Mouse (Mus musculus): Measurements from ENCODE around the gene Tsc22d2. TPM values are rescaled to one million over a fixed set of nuclear protein-coding genes. Genes with fewer than 3 reads are reported as not detected.

Tsc22d2 gene
- polyA plus RNA-seq, 1 experiment: 21.4 TPM

DNA sequence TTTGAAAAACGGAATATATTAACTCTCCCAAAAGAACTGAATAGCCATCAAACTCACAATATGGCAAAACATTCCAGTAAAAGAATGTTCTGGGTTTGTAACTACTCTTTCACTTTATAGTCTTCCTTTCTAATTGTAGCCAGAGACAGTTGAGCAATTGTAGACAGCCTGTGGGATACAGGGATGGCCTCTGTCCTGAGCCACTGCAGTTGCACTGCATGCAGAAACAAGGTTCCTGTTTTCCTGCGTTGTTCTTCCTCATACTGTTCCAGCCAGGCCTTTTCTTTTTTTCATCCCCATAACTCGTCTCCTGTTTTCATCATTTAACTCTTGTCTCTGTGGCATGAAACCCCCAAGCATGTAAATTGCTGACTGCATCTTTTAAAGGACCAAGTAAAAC lies 37.8 kb upstream of the Tsc22d2 start:
- H3K4me1 ChIP-seq (replicated peaks; ENCODE audit: control insufficient read depth, insufficient read depth, low read length): no peaks in the 10 kb centered on the region
- no peak for DNase-seq
- H3K27ac ChIP-seq (ENCODE audit: control insufficient read depth, insufficient read depth, low read length): no peak overlapping the region
- no peak overlapping the region for H3K4me3 ChIP-seq (ENCODE audit: control insufficient read depth, insufficient read depth, low read length)
- 57% methylated on average over 3 of the region's 3 CpGs for WGBS
- no peaks in the 10 kb centered on the region for H3K36me3 ChIP-seq (ENCODE audit: control insufficient read depth, insufficient read depth, low read length)
- TF ChIP-seq POLR2A (IDR thresholded peaks at IDR 0.05; ENCODE audit: control insufficient read depth, extremely low read depth, insufficient read depth, low read length, poor library complexity) (no peak), CTCF (IDR thresholded peaks at IDR 0.05; ENCODE audit: borderline replicate concordance, control insufficient read depth, extremely low read depth, insufficient read depth, low read length, poor library complexity) (no peak)
- H3K27me3 ChIP-seq (ENCODE audit: control insufficient read depth, insufficient read depth, low read length): no peaks in the 10 kb centered on the region

DNA sequence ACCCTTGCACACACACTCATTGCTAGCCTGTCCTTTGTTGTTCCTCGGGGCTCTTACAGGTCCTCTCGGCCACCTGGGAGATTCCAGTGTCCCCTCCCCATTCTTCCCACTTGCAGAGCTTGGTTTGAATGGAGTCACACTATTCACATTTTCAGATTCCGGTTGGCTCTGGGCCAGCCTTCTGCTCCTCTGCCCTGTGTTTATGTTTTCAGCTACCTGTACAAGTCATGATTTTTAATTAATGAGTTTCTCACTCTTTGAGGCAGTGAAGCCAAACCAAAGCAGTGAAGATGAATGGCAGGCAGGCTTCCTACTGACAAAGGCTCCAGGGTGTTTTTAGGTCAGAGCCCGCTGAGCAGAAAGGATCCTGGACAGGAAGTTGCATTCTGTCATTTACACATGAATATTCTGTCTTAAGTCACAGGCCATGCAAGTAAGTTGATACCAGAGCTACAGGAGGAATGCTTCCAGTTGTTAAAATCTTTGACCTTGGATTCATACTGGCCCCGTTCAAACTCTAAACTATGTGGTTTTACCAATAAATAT lies 36.9 kb upstream of the Tsc22d2 start:
- DNase-seq: no peak
- TF ChIP-seq CTCF (IDR thresholded peaks at IDR 0.05; ENCODE audit: borderline replicate concordance, control insufficient read depth, extremely low read depth, insufficient read depth, low read length, poor library complexity) (no peak), POLR2A (IDR thresholded peaks at IDR 0.05; ENCODE audit: control insufficient read depth, extremely low read depth, insufficient read depth, low read length, poor library complexity) (no peak)
- 82% methylated on average over 5 of the region's 5 CpGs for WGBS
- H3K4me3 ChIP-seq (ENCODE audit: control insufficient read depth, insufficient read depth, low read length): no peak overlapping the region
- H3K4me1 ChIP-seq (replicated peaks; ENCODE audit: control insufficient read depth, insufficient read depth, low read length): no peaks in the 10 kb centered on the region
- H3K27ac ChIP-seq (ENCODE audit: control insufficient read depth, insufficient read depth, low read length): no peak overlapping the region
- H3K27me3 ChIP-seq (ENCODE audit: control insufficient read depth, insufficient read depth, low read length): no peaks in the 10 kb centered on the region
- no peaks in the 10 kb centered on the region for H3K36me3 ChIP-seq (ENCODE audit: control insufficient read depth, insufficient read depth, low read length)

DNA sequence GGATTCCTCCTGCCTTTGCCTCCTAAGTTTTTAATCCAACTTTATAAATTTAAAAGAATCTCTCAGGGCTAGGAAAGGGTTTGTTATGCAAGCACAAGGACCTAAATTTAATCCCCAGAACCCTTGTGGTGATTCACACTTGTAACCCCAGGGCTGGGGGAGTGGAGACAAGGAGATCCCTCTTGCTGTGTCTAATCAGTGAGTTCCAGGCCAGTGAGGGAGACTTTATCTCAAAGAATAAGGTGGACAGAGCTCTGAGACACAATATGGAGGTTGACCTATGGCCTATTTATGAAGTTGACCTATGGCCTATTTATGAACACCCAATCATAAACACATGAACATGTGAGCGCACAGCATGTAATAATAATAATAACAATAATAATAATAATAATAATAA lies 31.8 kb upstream of the Tsc22d2 start:
- Histone ChIP-seq H3K36me3 (ENCODE audit: control insufficient read depth, insufficient read depth, low read length) (no peaks in the 10 kb centered on the region), H3K4me3 (ENCODE audit: control insufficient read depth, insufficient read depth, low read length) (no peak overlapping the region), H3K4me1 (replicated peaks; ENCODE audit: control insufficient read depth, insufficient read depth, low read length) (no peaks in the 10 kb centered on the region), H3K27ac (ENCODE audit: control insufficient read depth, insufficient read depth, low read length) (no peak overlapping the region), H3K27me3 (ENCODE audit: control insufficient read depth, insufficient read depth, low read length) (no peaks in the 10 kb centered on the region)
- 97% methylated on average over 1 of the region's 1 CpGs for WGBS
- TF ChIP-seq POLR2A (IDR thresholded peaks at IDR 0.05; ENCODE audit: control insufficient read depth, extremely low read depth, insufficient read depth, low read length, poor library complexity) (no peak), CTCF (IDR thresholded peaks at IDR 0.05; ENCODE audit: borderline replicate concordance, control insufficient read depth, extremely low read depth, insufficient read depth, low read length, poor library complexity) (no peak)
- no peak for DNase-seq

DNA sequence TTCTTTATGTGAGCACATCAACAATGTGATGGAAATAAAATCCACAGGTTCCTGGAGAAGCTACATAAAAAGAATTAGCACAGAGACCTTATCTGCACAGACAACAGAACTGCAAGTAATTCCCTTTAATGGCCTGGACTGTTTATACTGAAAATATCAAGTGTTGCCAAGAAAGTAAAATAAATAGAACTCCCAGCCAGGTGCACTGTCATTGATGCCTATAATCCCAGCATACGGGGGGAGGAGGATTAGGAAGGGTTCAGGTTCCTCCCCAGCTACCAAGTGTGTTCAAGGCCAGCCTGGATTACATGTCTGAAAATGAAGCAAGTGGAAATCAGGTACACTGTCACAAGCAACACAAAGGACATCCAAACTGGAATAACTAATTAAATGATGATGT lies 29.5 kb upstream of the Tsc22d2 start:
- Histone ChIP-seq H3K27ac (ENCODE audit: control insufficient read depth, insufficient read depth, low read length) (no peak overlapping the region), H3K27me3 (ENCODE audit: control insufficient read depth, insufficient read depth, low read length) (no peaks in the 10 kb centered on the region), H3K36me3 (ENCODE audit: control insufficient read depth, insufficient read depth, low read length) (no peaks in the 10 kb centered on the region), H3K4me1 (replicated peaks; ENCODE audit: control insufficient read depth, insufficient read depth, low read length) (no peaks in the 10 kb centered on the region), H3K4me3 (ENCODE audit: control insufficient read depth, insufficient read depth, low read length) (no peak overlapping the region)
- TF ChIP-seq CTCF (IDR thresholded peaks at IDR 0.05; ENCODE audit: borderline replicate concordance, control insufficient read depth, extremely low read depth, insufficient read depth, low read length, poor library complexity): no peak
- TF ChIP-seq POLR2A (IDR thresholded peaks at IDR 0.05; ENCODE audit: control insufficient read depth, extremely low read depth, insufficient read depth, low read length, poor library complexity): no peak
- no peak for DNase-seq
- 85% methylated on average over 1 of the region's 1 CpGs for WGBS

DNA sequence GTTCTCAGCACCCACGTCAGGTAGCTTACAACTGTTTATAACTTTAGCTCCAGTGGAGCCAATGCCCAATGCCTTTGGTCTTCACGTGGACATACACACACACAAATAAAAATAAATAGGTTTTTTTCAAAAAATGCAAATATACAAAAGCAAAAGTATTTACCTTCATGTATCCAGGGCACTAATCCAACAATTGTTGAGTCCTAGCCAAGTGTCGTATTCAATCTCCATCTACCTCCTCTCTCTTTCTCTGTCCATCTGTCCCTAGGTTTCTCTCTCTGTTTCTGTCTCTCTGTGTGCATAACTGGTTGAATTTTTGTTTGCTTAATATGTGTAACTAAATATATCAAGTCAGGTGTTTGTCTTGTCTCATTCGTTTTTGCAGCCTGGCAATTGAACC lies 25.8 kb upstream of the Tsc22d2 start:
- H3K4me3 ChIP-seq (ENCODE audit: control insufficient read depth, insufficient read depth, low read length): no peak overlapping the region
- no peaks in the 10 kb centered on the region for H3K36me3 ChIP-seq (ENCODE audit: control insufficient read depth, insufficient read depth, low read length)
- no peak overlapping the region for H3K27ac ChIP-seq (ENCODE audit: control insufficient read depth, insufficient read depth, low read length)
- TF ChIP-seq CTCF (IDR thresholded peaks at IDR 0.05; ENCODE audit: borderline replicate concordance, control insufficient read depth, extremely low read depth, insufficient read depth, low read length, poor library complexity) (no peak), POLR2A (IDR thresholded peaks at IDR 0.05; ENCODE audit: control insufficient read depth, extremely low read depth, insufficient read depth, low read length, poor library complexity) (no peak)
- no peaks in the 10 kb centered on the region for H3K4me1 ChIP-seq (replicated peaks; ENCODE audit: control insufficient read depth, insufficient read depth, low read length)
- DNase-seq: no peak
- no peaks in the 10 kb centered on the region for H3K27me3 ChIP-seq (ENCODE audit: control insufficient read depth, insufficient read depth, low read length)
- WGBS: 93% methylated on average over 4 of the region's 4 CpGs

DNA sequence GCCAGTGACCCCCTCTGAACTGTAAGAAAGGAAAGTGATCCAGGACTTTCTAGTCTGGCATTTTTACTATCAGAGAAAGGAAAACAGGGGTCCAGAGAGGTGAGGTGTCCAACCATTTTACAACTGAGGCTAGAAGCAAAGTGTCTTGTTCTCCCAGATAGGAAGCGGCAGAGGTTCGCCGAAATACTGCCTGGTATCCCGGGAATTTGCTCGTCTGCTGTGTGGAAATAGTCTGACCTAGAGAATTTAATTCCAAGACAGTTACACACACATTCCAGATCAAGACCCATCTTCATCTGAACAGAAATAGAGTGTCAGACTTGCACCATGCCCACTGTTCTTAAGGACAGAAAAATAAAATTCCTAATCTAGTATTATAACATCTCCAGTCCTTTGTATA lies 16.0 kb upstream of the Tsc22d2 start:
- 93% methylated on average over 5 of the region's 5 CpGs for WGBS
- Histone ChIP-seq H3K36me3 (ENCODE audit: control insufficient read depth, insufficient read depth, low read length) (no peaks in the 10 kb centered on the region), H3K4me3 (ENCODE audit: control insufficient read depth, insufficient read depth, low read length) (no peak overlapping the region), H3K27me3 (ENCODE audit: control insufficient read depth, insufficient read depth, low read length) (no peaks in the 10 kb centered on the region), H3K27ac (ENCODE audit: control insufficient read depth, insufficient read depth, low read length) (no peak overlapping the region), H3K4me1 (replicated peaks; ENCODE audit: control insufficient read depth, insufficient read depth, low read length) (no peaks in the 10 kb centered on the region)
- DNase-seq: no peak
- TF ChIP-seq CTCF (IDR thresholded peaks at IDR 0.05; ENCODE audit: borderline replicate concordance, control insufficient read depth, extremely low read depth, insufficient read depth, low read length, poor library complexity): no peak
- no peak for TF ChIP-seq POLR2A (IDR thresholded peaks at IDR 0.05; ENCODE audit: control insufficient read depth, extremely low read depth, insufficient read depth, low read length, poor library complexity)

DNA sequence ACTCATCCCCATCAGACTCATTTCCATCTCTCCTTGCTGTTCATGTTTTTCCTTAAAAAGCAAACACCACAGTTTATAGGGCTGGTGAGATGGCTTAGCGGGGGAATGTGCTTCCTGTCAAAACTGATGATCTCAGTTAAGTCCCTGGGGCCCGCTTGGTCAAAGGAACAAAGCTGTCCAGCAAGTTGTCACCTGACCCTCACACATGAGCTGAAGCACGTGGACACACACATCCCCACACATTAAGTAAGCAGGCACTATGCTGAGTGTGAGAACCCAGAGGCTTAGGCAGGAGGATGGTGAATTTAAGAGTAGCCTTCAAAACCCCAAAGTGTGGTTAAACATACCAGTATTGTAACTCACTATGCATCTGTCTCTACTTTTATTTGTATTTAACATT lies 14.6 kb upstream of the Tsc22d2 start:
- Histone ChIP-seq H3K4me1 (replicated peaks; ENCODE audit: control insufficient read depth, insufficient read depth, low read length) (no peaks in the 10 kb centered on the region), H3K36me3 (ENCODE audit: control insufficient read depth, insufficient read depth, low read length) (no peaks in the 10 kb centered on the region), H3K27ac (ENCODE audit: control insufficient read depth, insufficient read depth, low read length) (no peak overlapping the region), H3K27me3 (ENCODE audit: control insufficient read depth, insufficient read depth, low read length) (no peaks in the 10 kb centered on the region), H3K4me3 (ENCODE audit: control insufficient read depth, insufficient read depth, low read length) (no peak overlapping the region)
- TF ChIP-seq CTCF (IDR thresholded peaks at IDR 0.05; ENCODE audit: borderline replicate concordance, control insufficient read depth, extremely low read depth, insufficient read depth, low read length, poor library complexity) (no peak), POLR2A (IDR thresholded peaks at IDR 0.05; ENCODE audit: control insufficient read depth, extremely low read depth, insufficient read depth, low read length, poor library complexity) (no peak)
- DNase-seq: no peak
- WGBS: 89% methylated on average over 3 of the region's 3 CpGs

Measured in thymus, adult 2 months (tissue).